ENCODE assay signal across 8 mouse cellular contexts in the genomic region with DNA sequence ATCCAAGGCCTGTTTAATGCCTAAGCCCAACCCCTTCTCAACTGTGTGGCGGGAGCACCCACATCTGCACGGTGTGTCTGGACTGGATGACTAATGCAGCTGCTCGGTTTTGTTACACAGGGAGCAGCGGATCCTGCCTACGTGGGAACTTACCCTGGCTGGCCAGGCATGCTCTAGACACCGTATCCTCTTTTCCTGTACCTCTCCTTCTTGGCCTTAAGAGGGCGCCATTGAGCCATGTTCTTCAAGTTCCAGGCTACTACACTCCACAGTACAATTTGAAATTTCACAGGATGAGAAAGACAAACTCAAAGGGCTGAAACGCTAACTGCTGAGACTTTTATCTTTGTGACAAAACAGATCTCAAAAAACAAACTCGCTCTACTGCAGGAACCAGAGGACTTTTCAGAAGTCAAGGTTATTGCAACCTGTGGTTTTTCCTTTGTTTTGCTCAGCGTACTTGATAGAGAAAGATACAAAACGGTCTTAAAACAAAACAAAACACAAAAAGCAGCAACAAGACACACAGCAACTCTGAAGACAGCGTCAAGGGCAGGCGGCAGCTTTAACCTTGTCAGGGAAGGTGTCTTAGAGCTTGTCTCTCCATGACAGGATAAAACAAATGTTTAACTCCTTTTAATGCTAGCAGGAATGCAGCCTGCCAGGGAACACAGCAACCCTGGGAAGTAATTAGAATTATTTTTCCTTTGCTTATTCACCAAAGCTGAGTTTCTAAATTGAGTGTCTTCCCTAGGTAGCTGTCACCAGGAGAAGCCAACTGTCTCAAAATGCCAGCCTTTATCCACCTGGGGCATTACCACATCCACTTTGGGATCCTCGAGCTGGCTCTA. TPM values are rescaled to one million over a fixed set of nuclear protein-coding genes. Genes with fewer than 3 reads are reported as not detected.
DNase-seq lines count a peak whose midpoint lies in the region; ATAC-seq and TF ChIP-seq lines count a peak whose summit lies in the region.

No protein-coding gene starts in this region.

- peaks cover 3% of the 10 kb centered on the region for H3K27me3 ChIP-seq in Patski
- H3K27me3 ChIP-seq in hindbrain, embryonic 10.5 days (ENCODE audit: insufficient read depth, poor library complexity, severe bottlenecking), result peaks cover 83% of the 10 kb centered on the region
- H3K27me3 ChIP-seq in neural tube, embryonic 15.5 days (replicated peaks), result peaks cover 10% of the 10 kb centered on the region

- in situ Hi-C loops in Patski (cut with MboI; ENCODE audit: low pct_unique_long_range_greater_than_20kb), result loop anchor here (5.0 kb wide), 4 partner anchors 125 to 645 kb away; no protein-coding TSS in a partner anchor

- H3K4me2 ChIP-seq in neural tube, embryonic 15.5 days, result peak overlapping the region; percentile 33

- TF ChIP-seq POLR2A in lung, adult 2 months (IDR thresholded peaks at IDR 0.05; ENCODE audit: borderline replicate concordance, extremely low read depth, low read depth, low read length), result no peak

- WGBS in hindbrain, embryonic 10.5 days, result 7% methylated on average over 14 of the region's 14 CpGs
- WGBS in lung, adult 2 months, result 8% methylated on average over 14 of the region's 14 CpGs
- 10% methylated on average over 14 of the region's 14 CpGs for WGBS in neural tube, embryonic 15.5 days

- CTCF ChIA-PET in Patski (lab: Charles Lee), result interaction anchor here (0.6 to 1.9 kb wide), 11 partner anchors 18 to 489 kb away, joined by 3 to 9 read pairs (median 3); no protein-coding TSS in a partner anchor

- H3K9me3 ChIP-seq in hindbrain, embryonic 10.5 days, result no peaks in the 10 kb centered on the region
- H3K9me3 ChIP-seq in neural tube, embryonic 15.5 days (replicated peaks), result no peaks in the 10 kb centered on the region

- no peak overlapping the region for H3K4me3 ChIP-seq in hindbrain, embryonic 10.5 days
- H3K4me3 ChIP-seq in lung, adult 2 months (replicated peaks; ENCODE audit: extremely low read depth, low read depth, low read length), result no peak overlapping the region
- no peak overlapping the region for H3K4me3 ChIP-seq in neural tube, embryonic 15.5 days (replicated peaks)

- DNase-seq in Patski (ENCODE audit: low read depth, low spot score), result peak; percentile 95
- DNase-seq in cerebellum, adult 9-10 months, result peak; percentile 51
- peak; percentile 64 for DNase-seq in hindbrain, embryonic 10.5 days (ENCODE audit: low spot score)
- DNase-seq in layer of hippocampus, adult 8-10 months (ENCODE audit: low spot score in 2 of 2), result peak; percentile 60 to 67
- peak; percentile 42 for DNase-seq in lung, adult 2 months
- peak; percentile 94 for DNase-seq in thymus, postnatal 0 days (ENCODE audit: low spot score)

- peaks cover 40% of the 10 kb centered on the region for H3K4me1 ChIP-seq in hindbrain, embryonic 10.5 days (replicated peaks)
- peaks cover 12% of the 10 kb centered on the region for H3K4me1 ChIP-seq in lung, adult 2 months (ENCODE audit: control insufficient read depth, insufficient read depth, low read length)
- H3K4me1 ChIP-seq in neural tube, embryonic 15.5 days, result peaks cover 11% of the 10 kb centered on the region

- TF ChIP-seq CTCF in Patski (IDR thresholded peaks at IDR 0.05), result peak; percentile 93
- peak; percentile 74 for TF ChIP-seq CTCF in lung, adult 2 months (IDR thresholded peaks at IDR 0.05; ENCODE audit: insufficient read depth, low read length)

- H3K27ac ChIP-seq in hindbrain, embryonic 10.5 days, result peak overlapping the region; percentile 19; the same call in 1 of the 2 replicates
- 0 out of 2 replicates have a peak overlapping the region, but pooled peaks have one; percentile 4 for H3K27ac ChIP-seq in neural tube, embryonic 15.5 days (replicated peaks)

- H3K9ac ChIP-seq in neural tube, embryonic 15.5 days (replicated peaks), result no peak overlapping the region

- H3K36me3 ChIP-seq in hindbrain, embryonic 10.5 days, result no peaks in the 10 kb centered on the region
- H3K36me3 ChIP-seq in neural tube, embryonic 15.5 days, result no peaks in the 10 kb centered on the region

- ATAC-seq in Patski, result peak; percentile 97
- ATAC-seq in frontal cortex, adult (ENCODE audit: low TSS enrichment), result peak; percentile 95
- peak; percentile 91 for ATAC-seq in neural tube, embryonic 15.5 days (ENCODE audit: low FRiP score)

- POLR2A ChIA-PET in Patski (lab: Charles Lee), result interaction anchor here (0.7 kb wide), 1 partner anchor 105 kb away, joined by 3 read pairs; no protein-coding TSS in a partner anchor

RNA-seq across cellular contexts. Expression of gene Ets1, which starts 44.1 kb away (rescaled TPM):
- polyA plus RNA-seq in Patski (2021), result 48.3 TPM
- 29.0 and 32.0 TPM in 2 replicates for polyA plus RNA-seq in hindbrain, embryonic 10.5 days (2016; fragmentation: Nextera tagmentation; extraction: Ambion mirVana)
- 10 to 100 TPM; 11.1 to 12.9 (median 11.9) TPM for total RNA-seq in layer of hippocampus, adult 8-10 months (2022)
- 57.3 and 67.2 TPM in 2 replicates for polyA plus RNA-seq in lung, adult 2 months (2012; rRNA removed)
- 17.6 and 34.5 TPM in 2 replicates for polyA plus RNA-seq in neural tube, embryonic 15.5 days (2015; fragmentation: Nextera tagmentation; extraction: Ambion mirVana)
- polyA plus RNA-seq in thymus, postnatal 0 days (2015; fragmentation: Nextera tagmentation; extraction: Ambion mirVana), result 324 and 355 TPM in 2 replicates

RNA-seq across cellular contexts. Expression of gene Fli1, which starts 49.3 kb away (rescaled TPM):
- 1.4 TPM for polyA plus RNA-seq in Patski (2021)
- polyA plus RNA-seq in hindbrain, embryonic 10.5 days (2016; fragmentation: Nextera tagmentation; extraction: Ambion mirVana), result 23.1 and 26.2 TPM in 2 replicates
- 10 to 100 TPM in 1 of 4 experiments, 1 to 10 TPM in 3; 4.4 to 11.1 (median 6.3) TPM for total RNA-seq in layer of hippocampus, adult 8-10 months (2022)
- 12.9 and 14.1 TPM in 2 replicates for polyA plus RNA-seq in lung, adult 2 months (2012; rRNA removed)
- polyA plus RNA-seq in neural tube, embryonic 15.5 days (2015; fragmentation: Nextera tagmentation; extraction: Ambion mirVana), result 7.9 and 12.5 TPM in 2 replicates
- polyA plus RNA-seq in thymus, postnatal 0 days (2015; fragmentation: Nextera tagmentation; extraction: Ambion mirVana), result 50.6 and 53.5 TPM in 2 replicates

Comparison
In these comparisons a context has a peak if more than half of its experiments do, and no peak if none do; other contexts are left out.
1. DNase-seq: peak in every context shown above with its lines; median percentile 95 in Patski; 94 in thymus, postnatal 0 days; 64 in hindbrain, embryonic 10.5 days; 64 in layer of hippocampus, adult 8-10 months; 51 in cerebellum, adult 9-10 months; 42 in lung, adult 2 months.